Mouse (Mus musculus) ES-E14 (cell line): ENCODE measurements around the gene 3110009E18Rik.

Source experiments
- CHD2 ChIP-seq: IDR thresholded peaks from 2 replicates; pipeline ENCODE4 v1.6.1; 2014; ENCODE audit warnings: mild to moderate bottlenecking, low read depth, low read length, inconsistent platforms
- MAFK ChIP-seq: IDR thresholded peaks from 2 replicates; pipeline ENCODE4 v1.6.1; 2014; ENCODE audit warnings: mild to moderate bottlenecking, low read depth, low read length, inconsistent platforms; ENCODE audit not compliant: insufficient read depth

- TF ChIP-seq CHD2 (no peak), MAFK (no peak)
These were observed 65.2 kb downstream of the 3110009E18Rik start for GRCm38 (mm10) chr1:120186204-120186603.
